Mouse (Mus musculus): ENCODE results near the gene Cdk16.

Gene Cdk16

DNA sequence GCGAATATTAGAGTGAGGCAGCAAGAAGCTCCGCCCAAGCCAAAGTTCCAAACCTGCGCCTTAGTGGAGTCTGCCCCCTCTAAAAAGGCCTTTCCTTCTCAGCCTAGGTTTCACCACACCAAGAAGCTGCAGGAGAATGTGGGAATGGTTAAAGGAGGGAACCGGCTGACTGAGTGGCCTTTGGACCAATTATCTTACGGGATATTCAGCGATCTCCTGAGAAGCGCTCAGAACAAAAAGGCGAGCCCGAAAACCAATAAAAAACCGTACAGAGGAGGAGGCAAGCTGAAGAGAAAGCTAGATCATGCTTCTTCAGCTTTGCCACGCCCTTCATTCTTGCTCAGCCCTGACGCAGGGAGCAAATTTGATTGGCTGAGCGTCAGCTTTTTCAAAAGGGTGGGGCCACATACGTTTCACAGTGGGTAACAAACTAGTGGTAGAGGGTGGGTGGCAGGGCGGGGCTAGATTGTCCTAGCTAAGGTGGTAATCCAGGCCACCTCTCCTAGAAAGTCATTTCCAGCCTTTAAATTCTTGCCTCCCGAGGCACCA lies at the start of gene Cdk16:
Gene Cdk16 (plus strand): TSS at position 436 of the 549 bp plus-strand sequence.
- DNase-seq (ENCODE audit: low read depth, low spot score) = peak; percentile 93
- H3K36me3 ChIP-seq (ENCODE audit: control insufficient read depth, insufficient read depth, low read length, poor library complexity, severe bottlenecking) = no peaks in the 10 kb centered on the region
- no peaks in the 10 kb centered on the region for H3K27me3 ChIP-seq (ENCODE audit: control insufficient read depth, insufficient read depth, low read length, poor library complexity, severe bottlenecking)

DNA sequence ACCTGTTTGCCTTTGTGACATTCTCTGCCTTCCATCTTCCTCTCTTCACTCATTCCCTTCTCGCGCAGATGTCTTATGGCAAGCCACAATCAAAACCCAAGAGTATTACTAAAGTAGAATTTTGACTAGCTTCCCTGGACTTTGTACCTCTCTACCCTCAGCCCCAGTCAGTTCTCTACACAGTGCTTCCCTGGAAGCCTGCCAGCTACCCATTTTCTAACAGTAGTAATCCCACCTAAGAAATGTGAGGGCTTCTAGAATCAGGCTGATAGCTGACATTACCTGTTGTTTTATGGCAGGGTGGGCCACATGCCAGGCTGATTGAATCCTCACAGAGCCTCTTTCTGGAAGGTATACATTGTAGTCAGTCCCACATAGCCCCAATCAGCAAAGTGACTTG lies 49.6 kb upstream of the Cdk16 start:
- DNase-seq (ENCODE audit: low read depth, low spot score) = no peak
- H3K36me3 ChIP-seq (ENCODE audit: control insufficient read depth, insufficient read depth, low read length, poor library complexity, severe bottlenecking) = 0 out of 2 replicates have a peak, but pooled peaks cover 8% of the 10 kb centered on the region
- H3K27me3 ChIP-seq (ENCODE audit: control insufficient read depth, insufficient read depth, low read length, poor library complexity, severe bottlenecking) = no peaks in the 10 kb centered on the region

DNA sequence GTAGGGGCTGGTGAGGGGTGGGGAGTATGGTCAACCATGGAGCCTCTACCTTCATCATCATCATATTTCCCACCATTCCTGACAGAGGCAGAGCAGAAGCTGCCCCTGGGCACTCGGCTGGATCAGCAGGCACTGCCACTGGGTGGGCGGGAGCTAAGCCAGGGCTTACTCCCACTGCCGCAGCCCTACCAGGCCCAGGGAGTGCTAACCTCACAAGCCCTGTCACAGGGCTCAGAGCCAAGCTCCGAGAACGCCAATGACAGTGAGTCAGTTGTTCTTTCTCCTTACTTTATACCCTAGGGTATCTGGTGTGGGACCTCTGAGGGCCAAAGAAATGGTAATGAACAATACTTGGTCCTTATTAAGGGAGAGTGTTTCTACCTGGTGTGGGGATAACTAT lies 43.0 kb upstream of the Cdk16 start:
- no peak for DNase-seq (ENCODE audit: low read depth, low spot score)
- no peaks in the 10 kb centered on the region for H3K27me3 ChIP-seq (ENCODE audit: control insufficient read depth, insufficient read depth, low read length, poor library complexity, severe bottlenecking)
- peaks cover 7% of the 10 kb centered on the region; the same call in 1 of the 2 replicates for H3K36me3 ChIP-seq (ENCODE audit: control insufficient read depth, insufficient read depth, low read length, poor library complexity, severe bottlenecking)

DNA sequence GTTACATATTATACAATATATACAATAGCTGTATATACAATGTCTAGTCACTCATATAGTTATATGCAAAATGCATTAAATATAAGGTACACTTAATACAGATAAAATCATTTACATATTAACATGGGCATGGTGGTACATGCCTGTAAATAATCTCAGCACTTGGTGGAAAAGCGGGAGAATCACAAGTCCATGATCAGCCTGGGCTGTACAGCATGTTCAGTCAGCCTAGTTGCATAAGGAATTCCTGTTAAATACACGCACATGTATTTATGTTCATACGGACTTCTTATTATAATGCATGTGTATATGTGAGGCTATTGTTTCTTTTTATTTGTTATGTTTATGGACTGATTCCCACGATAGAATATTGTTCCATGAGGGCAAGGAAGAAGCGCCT lies 30.2 kb upstream of the Cdk16 start:
- no peaks in the 10 kb centered on the region for H3K36me3 ChIP-seq (ENCODE audit: control insufficient read depth, insufficient read depth, low read length, poor library complexity, severe bottlenecking)
- no peak for DNase-seq (ENCODE audit: low read depth, low spot score)

DNA sequence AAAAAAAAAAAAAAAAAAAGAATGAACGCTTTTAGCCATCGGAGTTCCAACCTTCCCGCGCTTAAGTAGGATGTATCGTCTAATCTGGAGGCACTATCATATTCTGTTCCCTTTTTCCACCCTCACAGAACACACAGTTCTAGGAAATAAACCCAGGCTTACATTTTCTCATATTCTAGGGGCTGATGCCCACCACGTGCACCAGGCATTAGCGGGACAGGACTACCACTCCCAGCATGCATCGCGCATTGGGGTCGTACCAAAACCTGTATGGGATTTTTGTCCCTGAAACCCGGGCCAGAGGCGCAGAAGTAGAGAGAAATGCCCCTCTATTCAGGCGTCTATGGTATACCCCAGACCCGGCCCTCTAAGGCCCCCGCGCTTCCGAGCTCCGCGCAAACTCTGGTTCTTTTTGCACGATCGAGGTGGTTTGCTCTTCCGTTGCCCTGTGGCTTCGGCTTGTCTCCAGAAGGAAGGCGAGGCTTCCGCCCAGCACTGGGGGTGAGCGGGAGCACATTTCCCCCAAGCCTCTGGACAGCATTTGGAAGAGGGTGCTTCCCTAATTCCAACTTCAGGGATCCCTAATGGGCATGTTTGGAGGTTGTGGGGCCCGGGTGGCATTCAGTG lies 29.6 kb upstream of the Cdk16 start, which contains the start of gene Uba1:
Gene Uba1 (plus strand): TSS at position 301 of the 627 bp plus-strand sequence.
- DNase-seq (ENCODE audit: low read depth, low spot score) = peak; percentile 89
- Histone ChIP-seq H3K27me3 (ENCODE audit: control insufficient read depth, insufficient read depth, low read length, poor library complexity, severe bottlenecking) (no peaks in the 10 kb centered on the region), H3K36me3 (ENCODE audit: control insufficient read depth, insufficient read depth, low read length, poor library complexity, severe bottlenecking) (no peaks in the 10 kb centered on the region)

More for the DNA sequence above, 30.2 kb upstream of the Cdk16 start:
- no peaks in the 10 kb centered on the region for H3K27me3 ChIP-seq (ENCODE audit: control insufficient read depth, insufficient read depth, low read length, poor library complexity, severe bottlenecking)

DNA sequence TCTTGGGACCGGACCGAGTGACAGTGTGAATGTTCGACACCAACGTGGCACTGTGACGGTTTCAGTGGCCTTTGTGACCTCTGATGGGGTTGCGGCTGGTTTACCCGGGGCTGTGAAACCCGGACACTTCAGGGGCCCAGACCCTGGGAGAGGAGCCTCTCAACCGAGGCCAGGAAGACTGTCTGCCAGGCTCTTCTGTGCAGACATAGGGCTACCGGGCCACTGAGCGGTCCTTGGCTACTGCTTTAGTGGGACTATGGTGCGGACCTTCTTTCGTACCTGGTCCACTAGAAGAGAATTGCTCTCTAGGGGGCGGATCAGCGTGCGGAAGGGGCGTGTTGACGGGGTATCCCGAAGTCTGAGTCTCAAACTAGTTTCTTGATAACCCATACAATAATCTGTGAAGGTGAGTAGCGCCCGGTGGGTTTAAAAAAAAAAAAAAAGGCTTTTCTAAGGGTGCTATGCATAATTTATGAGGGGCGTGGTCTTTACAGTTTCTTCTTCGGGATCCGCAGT lies 28.8 kb upstream of the Cdk16 start:
- DNase-seq (ENCODE audit: low read depth, low spot score) = peak; percentile 29
- Histone ChIP-seq H3K27me3 (ENCODE audit: control insufficient read depth, insufficient read depth, low read length, poor library complexity, severe bottlenecking) (no peaks in the 10 kb centered on the region), H3K36me3 (ENCODE audit: control insufficient read depth, insufficient read depth, low read length, poor library complexity, severe bottlenecking) (no peaks in the 10 kb centered on the region)

DNA sequence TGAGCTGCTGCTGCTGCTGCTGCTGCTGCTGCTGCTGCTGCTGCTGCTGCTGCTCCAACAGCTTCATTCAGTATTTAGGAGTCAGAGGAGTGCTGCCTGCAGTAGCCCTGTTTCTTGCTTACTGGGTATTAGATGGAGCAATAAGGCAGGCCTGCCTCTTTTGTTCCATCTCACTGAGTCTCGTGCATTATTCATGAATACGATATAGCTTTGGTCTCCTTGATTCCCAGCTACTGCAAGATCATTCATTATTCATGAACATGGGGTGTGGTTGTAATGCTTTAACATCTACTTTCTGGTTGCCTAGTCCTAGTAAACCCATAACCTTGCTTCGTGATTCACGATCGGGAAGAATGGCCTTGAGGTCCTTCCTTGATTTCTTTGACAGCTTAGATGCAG lies 25.4 kb upstream of the Cdk16 start:
- no peaks in the 10 kb centered on the region for H3K27me3 ChIP-seq (ENCODE audit: control insufficient read depth, insufficient read depth, low read length, poor library complexity, severe bottlenecking)
- no peak for DNase-seq (ENCODE audit: low read depth, low spot score)
- no peaks in the 10 kb centered on the region for H3K36me3 ChIP-seq (ENCODE audit: control insufficient read depth, insufficient read depth, low read length, poor library complexity, severe bottlenecking)

DNA sequence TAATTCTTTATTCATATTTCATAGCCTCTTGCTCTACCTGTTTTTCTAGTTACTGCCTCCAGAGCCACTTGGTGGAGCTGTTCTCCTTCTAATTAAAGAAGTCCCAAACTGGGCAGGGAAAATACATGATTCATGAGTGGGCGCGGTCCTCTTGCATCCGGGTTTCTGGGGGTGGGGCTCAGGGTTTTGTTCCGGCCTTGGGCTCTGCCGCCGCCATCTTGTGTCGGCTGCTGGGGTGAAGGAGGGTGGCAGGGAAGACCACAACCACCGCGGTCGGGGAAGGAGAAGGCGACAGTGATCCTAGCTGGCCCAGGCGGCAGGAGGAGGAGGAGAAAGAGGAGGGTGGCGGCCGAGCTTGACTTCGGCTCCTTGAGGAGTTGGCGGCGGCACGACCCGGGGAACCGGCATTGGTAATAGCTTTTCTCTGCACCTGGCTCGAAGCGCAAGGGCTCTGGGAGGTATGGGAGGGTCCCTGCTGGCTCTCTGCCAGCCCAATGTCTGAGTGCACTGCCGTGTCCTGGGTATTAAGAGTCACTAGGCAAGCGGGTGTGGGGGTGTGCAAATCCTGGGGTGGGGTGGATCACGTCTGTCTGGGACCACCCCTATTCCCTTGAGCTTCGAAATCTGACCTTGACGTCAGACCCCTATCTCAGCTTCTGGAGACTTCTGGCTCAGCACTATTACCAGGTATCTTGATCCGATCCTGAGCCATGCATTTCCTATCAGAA lies 24.9 kb upstream of the Cdk16 start:
- DNase-seq (ENCODE audit: low read depth, low spot score) = peak; percentile 91
- Histone ChIP-seq H3K27me3 (ENCODE audit: control insufficient read depth, insufficient read depth, low read length, poor library complexity, severe bottlenecking) (no peaks in the 10 kb centered on the region), H3K36me3 (ENCODE audit: control insufficient read depth, insufficient read depth, low read length, poor library complexity, severe bottlenecking) (no peaks in the 10 kb centered on the region)

DNA sequence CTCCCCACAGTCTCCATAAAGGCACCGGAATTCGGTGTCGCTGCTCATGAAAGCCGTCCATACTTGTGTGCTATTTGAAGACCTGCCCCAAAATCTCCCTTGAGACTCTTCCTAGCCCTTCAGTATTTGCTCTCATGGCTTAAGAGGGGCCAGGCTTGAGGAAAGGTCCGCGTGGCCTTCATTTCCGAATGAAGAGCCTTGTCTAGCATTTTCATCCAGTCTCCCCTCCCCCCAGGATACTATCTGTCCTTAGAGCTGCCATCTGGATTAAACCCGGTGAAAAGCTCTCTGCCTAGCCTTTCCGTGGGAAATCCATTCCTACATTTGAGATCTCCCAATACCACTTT lies 24.3 kb upstream of the Cdk16 start:
- no peak for DNase-seq (ENCODE audit: low read depth, low spot score)
- Histone ChIP-seq H3K27me3 (ENCODE audit: control insufficient read depth, insufficient read depth, low read length, poor library complexity, severe bottlenecking) (no peaks in the 10 kb centered on the region), H3K36me3 (ENCODE audit: control insufficient read depth, insufficient read depth, low read length, poor library complexity, severe bottlenecking) (no peaks in the 10 kb centered on the region)

DNA sequence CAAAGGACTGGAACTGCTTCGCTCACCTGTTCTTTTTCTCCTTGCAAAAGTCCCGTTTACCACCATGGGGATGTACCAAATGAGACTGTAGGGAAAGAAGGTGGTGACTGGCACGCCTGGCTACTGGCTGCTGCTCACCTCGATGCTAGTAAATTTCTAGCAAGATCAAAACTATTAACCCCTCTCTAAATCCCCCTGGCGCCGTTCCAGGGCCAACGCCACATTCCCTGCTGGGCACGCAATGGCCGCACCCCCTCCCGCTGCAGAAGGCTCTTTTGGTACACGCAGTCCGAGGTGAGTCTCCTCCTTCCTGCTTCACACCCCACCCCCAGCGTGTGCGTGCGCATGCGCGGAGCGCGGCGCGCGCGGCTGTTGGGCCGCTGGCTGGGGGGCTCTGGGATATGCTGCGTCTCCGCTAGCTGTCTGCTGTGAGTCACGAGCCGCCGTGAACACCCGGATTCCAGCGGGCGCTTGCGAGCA lies 354 bp downstream of the Cdk16 start:
- no peaks in the 10 kb centered on the region for H3K36me3 ChIP-seq (ENCODE audit: control insufficient read depth, insufficient read depth, low read length, poor library complexity, severe bottlenecking)
- no peaks in the 10 kb centered on the region for H3K27me3 ChIP-seq (ENCODE audit: control insufficient read depth, insufficient read depth, low read length, poor library complexity, severe bottlenecking)
- peak; percentile 85 for DNase-seq (ENCODE audit: low read depth, low spot score)

DNA sequence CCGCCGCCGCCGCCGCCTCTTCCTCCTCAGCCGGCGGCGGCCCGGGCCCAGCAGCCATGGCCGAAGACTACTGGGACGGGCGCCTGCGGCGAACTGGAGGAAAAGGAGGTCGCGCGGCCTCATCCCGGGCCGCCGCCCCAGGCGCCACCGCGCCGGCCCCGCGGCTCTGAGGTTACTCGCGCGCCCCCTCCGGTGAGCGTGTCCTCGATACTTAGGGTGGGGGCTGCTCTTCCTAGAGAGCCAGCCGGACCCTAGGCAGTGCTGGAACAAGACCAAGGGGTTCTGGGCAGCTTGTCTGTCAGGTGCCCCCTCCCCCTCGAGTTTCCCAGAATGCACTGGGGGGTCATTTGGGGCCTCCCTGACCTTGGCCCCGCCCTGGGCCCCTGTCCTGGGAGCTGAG lies 861 bp downstream of the Cdk16 start:
- Histone ChIP-seq H3K36me3 (ENCODE audit: control insufficient read depth, insufficient read depth, low read length, poor library complexity, severe bottlenecking) (no peaks in the 10 kb centered on the region), H3K27me3 (ENCODE audit: control insufficient read depth, insufficient read depth, low read length, poor library complexity, severe bottlenecking) (no peaks in the 10 kb centered on the region)
- DNase-seq (ENCODE audit: low read depth, low spot score) = peak; percentile 56

DNA sequence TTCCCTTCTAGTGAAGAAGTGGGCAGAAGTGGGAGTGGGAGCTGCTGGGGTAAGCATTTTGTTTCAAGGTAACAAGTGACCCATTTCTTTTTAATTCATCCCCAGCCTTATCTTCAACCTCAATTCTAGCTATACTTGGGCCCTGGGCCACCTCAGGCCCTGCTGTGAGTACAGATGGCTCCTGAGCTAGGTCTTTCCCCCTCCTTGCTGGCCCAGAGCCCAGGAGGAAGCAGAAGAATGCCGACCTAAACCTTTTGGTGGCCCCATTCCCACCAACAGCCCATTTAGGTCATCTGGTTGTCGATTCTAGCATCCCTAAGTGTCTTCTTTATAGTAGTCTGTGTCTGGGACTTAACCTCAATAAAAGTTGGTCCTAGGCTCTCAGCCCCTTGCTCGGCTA lies 3.8 kb downstream of the Cdk16 start:
- H3K27me3 ChIP-seq (ENCODE audit: control insufficient read depth, insufficient read depth, low read length, poor library complexity, severe bottlenecking) = no peaks in the 10 kb centered on the region
- no peaks in the 10 kb centered on the region for H3K36me3 ChIP-seq (ENCODE audit: control insufficient read depth, insufficient read depth, low read length, poor library complexity, severe bottlenecking)
- no peak for DNase-seq (ENCODE audit: low read depth, low spot score)

DNA sequence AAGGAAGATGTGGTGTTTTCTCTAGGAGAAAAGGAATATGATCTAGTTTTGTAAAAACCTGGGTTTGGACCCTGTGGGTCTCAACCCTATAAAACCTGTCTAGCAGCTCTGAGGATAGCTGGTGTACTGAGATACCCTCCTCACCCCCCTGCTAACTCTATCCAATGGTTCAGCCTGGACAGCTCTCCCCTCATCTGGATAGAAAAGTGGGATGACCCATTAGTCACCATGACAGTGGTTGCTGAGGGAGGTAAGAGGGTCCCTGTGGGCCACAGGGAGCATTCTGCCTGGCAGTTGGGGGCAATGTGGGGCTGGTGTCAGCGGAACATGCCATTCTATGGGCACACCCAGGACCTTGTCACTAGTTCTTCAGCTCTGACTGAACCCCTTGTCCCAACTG lies 4.9 kb downstream of the Cdk16 start:
- no peak for DNase-seq (ENCODE audit: low read depth, low spot score)
- Histone ChIP-seq H3K36me3 (ENCODE audit: control insufficient read depth, insufficient read depth, low read length, poor library complexity, severe bottlenecking) (no peaks in the 10 kb centered on the region), H3K27me3 (ENCODE audit: control insufficient read depth, insufficient read depth, low read length, poor library complexity, severe bottlenecking) (no peaks in the 10 kb centered on the region)

DNA sequence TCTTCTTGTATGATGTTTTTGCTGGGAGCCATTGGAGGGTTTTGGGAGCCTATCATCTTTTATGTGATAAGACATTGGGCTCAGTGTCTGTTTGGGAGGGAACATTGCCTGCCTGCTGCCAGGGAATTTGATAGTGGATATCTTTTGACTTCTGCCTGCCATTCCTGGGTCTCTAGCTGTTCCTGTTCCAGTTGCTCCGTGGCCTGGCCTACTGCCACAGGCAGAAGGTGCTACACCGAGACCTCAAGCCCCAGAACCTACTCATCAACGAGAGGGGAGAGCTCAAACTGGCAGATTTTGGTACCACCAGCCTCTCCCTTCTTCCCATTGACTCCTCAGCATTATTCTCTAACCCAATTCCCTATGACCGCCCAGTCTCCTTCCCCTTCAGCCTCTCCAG lies 8.1 kb downstream of the Cdk16 start:
- DNase-seq (ENCODE audit: low read depth, low spot score) = no peak
- H3K36me3 ChIP-seq (ENCODE audit: control insufficient read depth, insufficient read depth, low read length, poor library complexity, severe bottlenecking) = no peaks in the 10 kb centered on the region
- no peaks in the 10 kb centered on the region for H3K27me3 ChIP-seq (ENCODE audit: control insufficient read depth, insufficient read depth, low read length, poor library complexity, severe bottlenecking)

DNA sequence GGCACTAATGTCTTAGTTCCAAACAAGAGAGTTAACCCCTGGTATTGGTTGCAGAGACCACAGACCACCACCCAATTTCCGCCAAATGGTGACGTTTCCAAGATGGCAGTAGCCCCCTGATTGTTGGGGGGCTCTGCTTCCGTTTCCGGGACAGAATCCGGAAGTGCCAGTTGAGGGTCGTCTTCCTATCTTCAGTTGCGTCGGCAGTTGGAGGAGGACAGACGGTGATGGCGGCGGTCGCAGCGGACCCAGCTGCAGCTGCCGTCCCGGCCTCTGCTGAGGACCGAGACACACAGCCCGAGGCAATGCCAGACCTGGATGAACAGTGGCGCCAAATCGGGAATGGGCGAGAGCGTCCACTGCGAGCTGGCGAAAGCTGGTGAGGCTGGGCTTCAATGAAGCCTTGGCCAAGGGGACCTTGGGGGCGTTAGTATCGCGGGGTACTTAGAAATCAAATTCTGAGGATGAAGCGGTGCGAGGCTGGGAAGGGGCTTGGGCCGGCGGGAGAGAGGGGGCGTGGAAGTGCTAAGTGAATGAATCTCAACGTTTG lies 16.1 kb downstream of the Cdk16 start, which contains the start of gene Usp11:
Gene Usp11 (plus strand): TSS at position 166 of the 550 bp plus-strand sequence.
- no peaks in the 10 kb centered on the region for H3K27me3 ChIP-seq (ENCODE audit: control insufficient read depth, insufficient read depth, low read length, poor library complexity, severe bottlenecking)
- peak; percentile 37 for DNase-seq (ENCODE audit: low read depth, low spot score)
- no peaks in the 10 kb centered on the region for H3K36me3 ChIP-seq (ENCODE audit: control insufficient read depth, insufficient read depth, low read length, poor library complexity, severe bottlenecking)

Data from splenic B cell, adult 2 months (primary cell).